Mouse (Mus musculus) brain, embryonic 18.5 days (tissue): ENCODE data around the gene Pomt1.
"Not testable (repeated sequence)": the region's sequence is repeated elsewhere in the genome, so short reads cannot be mapped to it uniquely, and the experiment has no call there.

ENCODE experiments used
- DNase-seq: peaks from one replicate; pipeline ENCODE4 v3.0.0-alpha.2; 2012; ENCODE audit warnings: low read depth, low spot score

Gene Pomt1

DNA sequence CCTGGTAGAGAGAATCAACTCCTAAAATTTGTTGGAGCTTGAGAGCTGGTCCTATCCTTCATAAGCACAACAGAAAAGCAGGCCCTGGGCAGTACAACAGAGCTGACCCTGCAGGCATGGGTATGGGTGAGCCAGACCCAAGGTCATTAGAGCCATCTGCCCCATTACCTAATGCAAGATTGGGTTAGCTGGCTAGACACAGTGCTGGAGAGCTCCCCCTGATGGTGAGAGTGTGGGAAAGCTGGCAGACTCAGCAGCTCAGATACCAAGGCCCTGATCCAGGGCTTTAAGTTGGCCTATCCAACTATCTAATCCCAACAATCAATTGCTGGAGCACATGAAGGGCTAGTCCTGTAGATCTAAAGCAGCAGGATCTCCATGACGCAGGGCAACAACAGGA is 46.3 kb downstream of the Pomt1 start:
- no peak for DNase-seq

DNA sequence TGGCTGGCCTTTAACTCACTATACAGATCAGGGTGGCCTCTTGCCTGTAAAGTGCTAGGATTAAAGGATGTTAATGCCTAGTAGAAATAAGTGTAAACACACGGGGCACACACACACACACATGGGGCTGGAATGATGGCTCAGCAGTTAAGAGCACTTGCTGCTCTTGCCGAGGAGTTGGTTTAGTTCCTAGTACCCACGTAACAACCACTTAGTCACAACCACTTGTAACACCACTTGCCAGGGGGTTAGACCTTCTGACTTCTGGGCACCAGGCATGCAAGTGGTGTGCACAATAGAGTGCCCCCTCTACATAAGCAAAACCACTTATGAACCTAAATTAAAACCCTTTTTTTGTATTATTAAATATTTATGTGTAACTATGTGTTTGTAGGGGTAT is 47.6 kb downstream of the Pomt1 start:
- DNase-seq = no peak

DNA sequence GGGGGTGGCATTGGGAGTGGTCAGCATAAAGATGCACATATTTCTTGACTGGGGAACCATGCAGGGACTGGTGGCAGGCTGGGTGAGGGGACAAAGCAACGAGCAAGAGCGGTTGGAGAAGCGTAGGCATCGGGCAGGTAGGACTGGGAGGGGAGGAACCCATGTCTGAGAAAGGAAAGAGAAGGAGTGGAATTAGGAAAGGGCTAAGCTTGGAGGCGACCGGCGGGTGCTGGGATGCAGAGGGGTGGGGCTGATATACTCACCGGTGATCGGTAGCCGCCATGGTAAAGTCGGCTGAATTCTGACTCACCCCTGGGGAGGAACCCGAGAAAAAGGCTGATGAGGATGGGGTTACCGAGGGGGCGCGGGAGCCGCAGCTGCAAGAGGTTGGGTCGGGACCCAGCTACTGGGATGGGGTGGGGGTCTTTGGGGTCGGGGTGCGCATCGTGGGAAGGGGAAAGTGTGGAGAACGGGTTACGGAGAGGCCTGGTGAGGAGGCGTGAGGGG is 51.0 kb downstream of the Pomt1 start, which contains the start of gene Golga2:
Gene Golga2, plus strand, starts transcription at position 51 of the 507 bp plus-strand sequence.
- no peak for DNase-seq

DNA sequence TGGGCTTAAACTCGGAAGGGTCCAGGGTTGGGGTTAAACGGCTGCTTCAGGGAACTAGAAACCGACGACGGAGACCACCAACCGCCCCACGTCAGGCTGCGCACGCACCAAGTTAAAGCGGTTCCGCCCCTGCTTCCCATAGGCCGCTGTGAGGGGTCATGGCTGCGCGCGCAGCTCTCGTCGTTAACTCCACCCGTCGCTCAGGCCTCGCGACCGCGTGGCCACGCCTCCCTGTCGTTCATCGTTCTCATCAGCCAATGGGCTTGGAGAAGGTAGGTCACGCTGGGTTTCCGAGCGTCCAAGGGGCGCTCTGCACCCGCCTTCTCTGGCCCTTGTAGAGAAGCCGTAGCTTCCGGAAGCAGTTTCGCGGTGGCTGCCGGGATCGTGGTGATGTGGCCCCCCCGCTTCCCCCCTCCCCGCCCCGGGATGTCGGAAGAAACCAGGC is 51.6 kb downstream of the Pomt1 start, which contains the start of gene Swi5:
Gene Swi5, minus strand, starts transcription at position 153 of the 445 bp plus-strand sequence.
- peak; percentile 99 for DNase-seq

DNA sequence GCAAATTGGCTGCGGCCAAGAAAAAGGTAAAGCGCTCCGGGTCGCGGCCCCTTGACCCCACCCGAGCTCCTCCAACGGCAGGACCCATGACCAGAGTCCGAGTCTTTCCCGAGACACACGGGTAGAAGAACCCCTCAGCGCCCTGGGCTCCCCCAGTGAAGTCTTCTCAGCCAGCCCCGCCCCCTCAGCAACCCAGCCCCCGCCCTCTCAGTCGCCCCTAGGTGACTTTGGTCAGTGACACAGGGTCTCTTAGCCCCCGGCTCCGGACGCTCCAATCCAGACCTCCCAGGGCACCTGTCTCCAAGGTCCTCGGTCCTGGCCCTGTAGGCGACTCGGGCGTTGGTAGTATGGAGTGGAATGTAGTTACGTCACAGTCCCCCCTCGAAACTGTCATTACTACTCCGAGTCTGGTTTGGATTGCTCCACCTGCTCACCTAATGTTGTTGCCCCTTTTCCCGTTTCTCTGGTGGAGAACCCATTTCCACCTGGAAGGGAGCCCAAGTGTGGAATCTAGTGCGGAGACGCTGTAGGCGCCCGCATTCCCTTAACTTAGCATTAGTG is 52.1 kb downstream of the Pomt1 start:
- no peak for DNase-seq

DNA sequence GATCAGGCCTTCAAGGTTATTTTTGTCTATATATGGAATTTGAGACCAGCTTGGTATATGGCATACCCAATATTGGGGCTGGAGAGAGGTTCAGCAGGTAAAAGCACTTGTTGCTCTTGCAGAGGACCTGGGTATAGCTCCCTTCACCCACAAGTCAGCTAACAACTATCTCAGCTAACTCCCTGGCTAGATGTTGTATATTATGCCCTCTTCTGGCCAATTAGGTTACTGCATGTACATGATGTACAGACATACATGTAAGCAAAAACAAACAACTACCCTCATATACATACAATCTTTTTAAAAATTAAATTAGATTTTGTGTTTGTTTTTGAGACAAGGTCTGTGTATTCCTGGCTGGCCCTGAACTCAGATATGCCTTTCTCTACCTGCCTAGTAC is 53.2 kb downstream of the Pomt1 start:
- no peak for DNase-seq

DNA sequence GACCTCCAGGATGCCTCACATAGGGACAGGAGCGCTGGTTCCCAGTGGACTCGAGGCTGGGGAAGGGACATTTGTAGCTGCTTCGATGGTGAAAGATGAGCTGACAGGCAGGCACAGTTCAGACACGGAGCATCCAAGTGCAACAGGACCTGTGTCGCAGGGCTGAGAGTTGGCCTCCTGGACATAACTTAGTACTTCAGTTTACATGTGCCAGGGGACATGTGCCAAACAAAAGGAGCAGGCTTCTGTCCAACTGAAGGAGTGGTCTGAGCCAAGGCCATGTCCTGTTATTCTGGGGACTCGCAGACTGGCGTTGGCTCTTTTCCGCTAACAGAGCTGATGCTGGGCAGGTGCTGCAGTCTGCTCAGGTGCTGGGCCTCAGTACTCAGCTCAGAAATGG is 58.0 kb downstream of the Pomt1 start:
- no peak for DNase-seq

DNA sequence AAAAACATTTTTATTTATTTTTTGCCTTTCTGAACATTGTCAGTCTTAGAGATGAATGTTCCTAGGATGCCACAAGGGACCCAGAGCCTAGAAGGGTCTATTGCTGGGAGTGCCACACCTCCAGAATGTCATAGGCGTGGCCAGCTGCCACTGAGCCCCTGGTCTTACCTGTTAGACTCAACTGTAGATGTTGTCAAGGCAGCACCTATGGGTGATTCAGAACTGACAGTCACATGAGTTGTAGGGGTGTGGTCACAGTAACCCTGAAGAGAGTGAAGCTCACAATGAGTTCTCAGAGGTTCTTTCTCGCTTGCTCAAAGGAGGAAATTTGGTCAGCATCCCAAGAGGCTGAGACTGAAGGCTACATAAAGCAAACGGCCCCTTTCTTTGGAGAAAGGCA is 58.9 kb downstream of the Pomt1 start:
- no peak for DNase-seq

DNA sequence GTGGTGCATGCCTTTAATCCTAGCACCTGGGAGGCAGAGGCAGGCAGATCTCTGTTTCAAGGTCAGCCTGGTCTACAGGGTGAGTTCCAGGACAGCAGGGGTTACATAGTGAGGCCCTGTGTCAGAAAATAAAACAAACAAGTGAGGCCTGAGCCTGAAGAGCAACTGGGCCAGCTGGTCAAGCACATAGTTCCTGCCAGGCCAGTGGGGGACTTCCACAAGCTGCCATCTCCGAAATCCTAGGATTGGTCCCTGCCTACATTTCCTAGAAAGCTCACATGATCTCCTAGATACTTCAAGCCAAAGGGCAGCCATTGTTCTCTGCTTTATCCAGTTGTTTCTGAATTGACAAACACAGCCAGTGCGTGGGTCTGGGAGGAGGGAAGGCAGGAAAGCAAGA is 59.5 kb downstream of the Pomt1 start:
- DNase-seq = not testable (repeated sequence)

DNA sequence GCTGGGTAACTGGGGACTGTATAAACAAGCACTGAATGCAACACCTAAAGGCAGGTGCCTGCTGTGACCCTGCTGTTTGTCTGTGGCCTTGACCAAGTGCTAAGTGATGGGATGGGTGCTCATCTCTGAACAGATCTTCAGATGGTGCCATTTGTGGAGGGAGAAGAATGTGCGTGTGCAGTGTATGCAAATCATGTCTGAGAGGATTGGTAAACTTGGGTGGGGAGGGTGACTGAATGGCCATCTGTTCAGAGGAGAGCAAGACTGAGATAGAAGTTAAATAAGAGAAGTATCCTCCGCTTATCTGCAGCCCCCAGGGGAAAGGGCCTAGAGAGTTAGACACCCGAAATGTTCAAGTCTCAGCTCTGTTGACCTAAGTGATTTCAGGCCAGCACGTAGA is 63.1 kb downstream of the Pomt1 start:
- DNase-seq = no peak

DNA sequence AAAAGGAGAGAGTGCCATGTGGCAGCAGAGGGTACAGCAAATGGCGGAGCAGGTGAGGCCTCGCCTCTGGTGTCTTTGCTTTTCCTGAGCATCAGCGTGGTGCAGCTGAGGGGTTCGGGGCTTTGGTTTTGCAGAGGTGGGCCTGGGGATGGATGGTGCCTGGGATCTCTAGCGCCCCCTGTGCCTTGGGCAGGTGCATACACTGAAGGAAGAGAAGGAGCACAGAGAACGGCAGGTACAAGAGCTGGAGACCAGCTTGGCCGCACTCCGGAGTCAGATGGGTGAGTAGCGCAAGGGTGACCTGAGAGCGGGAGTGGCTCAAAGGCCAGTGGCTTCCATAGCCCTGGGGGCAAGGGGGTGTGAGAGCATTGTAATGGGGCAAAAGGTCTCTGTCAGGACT is 66.6 kb downstream of the Pomt1 start:
- DNase-seq = no peak

DNA sequence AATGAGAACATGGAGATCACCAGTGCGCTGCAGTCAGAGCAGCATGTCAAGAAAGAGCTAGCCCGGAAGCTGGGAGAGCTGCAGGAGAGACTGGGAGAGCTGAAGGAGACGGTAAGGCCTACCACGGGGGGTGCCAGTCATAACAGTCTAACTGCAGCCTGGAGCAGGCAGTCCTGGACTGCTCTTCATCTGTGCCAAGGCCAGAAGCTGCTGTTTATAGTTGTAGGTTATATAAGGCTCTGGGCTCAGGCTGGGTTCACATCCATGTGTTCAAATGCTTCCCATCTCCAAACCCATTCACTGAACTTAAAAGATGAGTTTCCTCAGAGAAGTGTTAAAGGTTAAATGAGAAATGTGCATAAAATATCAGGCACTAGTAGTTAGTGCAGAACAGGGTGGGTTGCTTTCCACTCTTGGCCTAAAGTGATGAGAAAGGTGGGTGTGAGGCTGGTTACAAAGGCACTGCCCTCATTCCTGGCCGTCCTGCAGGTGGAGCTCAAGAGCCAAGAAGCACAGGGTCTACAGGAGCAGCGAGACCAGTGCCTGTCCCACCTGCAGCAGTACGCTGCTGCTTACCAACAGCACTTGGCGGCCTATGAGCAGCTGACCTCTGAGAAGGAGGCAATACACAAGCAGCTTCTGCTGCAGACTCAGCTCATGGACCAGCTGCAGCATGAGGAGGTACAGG is 67.9 kb downstream of the Pomt1 start:
- no peak for DNase-seq
